Mouse (Mus musculus) intestine, postnatal 0 days (tissue): Measurements from ENCODE around the gene Arhgef15. TPM values are rescaled to one million over a fixed set of nuclear protein-coding genes. Genes with fewer than 3 reads are reported as not detected.

Experiments used
- ATAC-seq: fragments of 200-750 bp; cut with Nextera tagmentation; 2 replicates; pipeline ENCODE4 v1.8.0; 2017; ENCODE audit warnings: mild to moderate bottlenecking, moderate TSS enrichment, moderate library complexity
- H3K27ac ChIP-seq: fragments of 300-500 bp; sonication (generic); 2 replicates; pipeline ENCODE4 v1.5.1; 2014; ENCODE audit warnings: mild to moderate bottlenecking, low read depth, low read length, moderate library complexity
- H3K27me3 ChIP-seq: fragments of 300-500 bp; sonication (generic); replicated peaks from 2 replicates; pipeline ENCODE4 v1.6.1; 2014; ENCODE audit warnings: low read length, mixed read lengths; ENCODE audit not compliant: control insufficient read depth, insufficient read depth
- H3K36me3 ChIP-seq: fragments of 300-500 bp; sonication (generic); 2 replicates; pipeline ENCODE4 v1.6.1; 2014; ENCODE audit warnings: mild to moderate bottlenecking, moderate library complexity; ENCODE audit not compliant: control insufficient read depth, insufficient read depth
- H3K4me1 ChIP-seq: fragments of 300-500 bp; sonication (generic); replicated peaks from 2 replicates; pipeline ENCODE4 v1.6.1; 2014; ENCODE audit warnings: antibody characterized with exemption, low read length, mixed read lengths; ENCODE audit not compliant: control insufficient read depth, insufficient read depth
- H3K4me2 ChIP-seq: fragments of 300-500 bp; sonication (generic); replicated peaks from 2 replicates; pipeline ENCODE4 v1.6.1; 2014; ENCODE audit warnings: low read depth, mild to moderate bottlenecking, moderate library complexity
- H3K4me3 ChIP-seq: fragments of 300-500 bp; sonication (generic); 2 replicates; pipeline ENCODE4 v1.5.1; 2014; ENCODE audit warnings: low read depth, low read length
- H3K9ac ChIP-seq: fragments of 300-500 bp; sonication (generic); 2 replicates; pipeline ENCODE4 v1.6.1; 2014; ENCODE audit warnings: mild to moderate bottlenecking, low read depth, low read length
- H3K9me3 ChIP-seq: fragments of 300-500 bp; sonication (generic); 2 replicates; pipeline ENCODE4 v1.6.1; 2016; ENCODE audit warnings: mixed run types; ENCODE audit not compliant: control insufficient read depth
- CTCF ChIP-seq: sonication (generic); IDR thresholded peaks from 2 replicates; pipeline ENCODE4 v1.5.1; 2016; ENCODE audit warnings: low read depth, mild to moderate bottlenecking, control low read depth, antibody characterized with exemption, moderate library complexity
- WGBS: fragments of 180-500 bp; shearing (Covaris S2); extraction: QIAGEN DNeasy Blood & Tissue Kit; methylation state at CpG from one replicate; pipeline ENCODE4 v1.1.7; 2014; 5-methylcytosine and 5-hydroxymethylcytosine counted together
- polyA plus RNA-seq: library from polyadenylated mRNA; unstranded; fragments of >200 nt; fragmentation: Nextera tagmentation; extraction: Ambion mirVana; gene quantifications from 2 replicates; pipeline ENCODE4 v1.2.1, GENCODE M21; 2015

The Arhgef15 gene
- polyA plus RNA-seq, 1 experiment from 2014 or later: 2.6 TPM

GRCm38 (mm10) chr11:68906461-68906790 lies 50.9 kb downstream of the Arhgef15 start:
- 60% methylated on average over 4 of the region's 4 CpGs for WGBS

GRCm38 (mm10) chr11:68905665-68906460 lies 51.4 kb downstream of the Arhgef15 start:
- H3K4me1 ChIP-seq: 0 out of 2 replicates have a peak, but pooled peaks cover 2% of the 10 kb centered on the region
- H3K27me3 ChIP-seq: no peaks in the 10 kb centered on the region
- H3K4me2 ChIP-seq: no peak overlapping the region
- no peak overlapping the region for H3K4me3 ChIP-seq
- 89% methylated on average over 9 of the region's 9 CpGs for WGBS
- no peaks in the 10 kb centered on the region for H3K9me3 ChIP-seq
- no peak overlapping the region for H3K9ac ChIP-seq
- peaks cover 34% of the 10 kb centered on the region for H3K36me3 ChIP-seq
- ATAC-seq: no peak
- no peak for TF ChIP-seq CTCF
- H3K27ac ChIP-seq: peak overlapping the region; percentile 21; the same call in 1 of the 2 replicates

More at GRCm38 (mm10) chr11:68906461-68906790, 50.9 kb downstream of the Arhgef15 start:
- no peaks in the 10 kb centered on the region for H3K27me3 ChIP-seq
- no peak overlapping the region for H3K9ac ChIP-seq
- H3K4me2 ChIP-seq: no peak overlapping the region
- TF ChIP-seq CTCF: no peak
- 0 out of 2 replicates have a peak overlapping the region, but pooled peaks have one; percentile 21 for H3K27ac ChIP-seq
- H3K4me1 ChIP-seq: no peaks in the 10 kb centered on the region
- peaks cover 34% of the 10 kb centered on the region for H3K36me3 ChIP-seq
- ATAC-seq: no peak
- no peak overlapping the region for H3K4me3 ChIP-seq
- no peaks in the 10 kb centered on the region for H3K9me3 ChIP-seq

- H3K4me2 ChIP-seq: no peak overlapping the region
- H3K9me3 ChIP-seq: no peaks in the 10 kb centered on the region
- H3K9ac ChIP-seq: no peak overlapping the region
- peaks cover 34% of the 10 kb centered on the region for H3K36me3 ChIP-seq
- H3K4me1 ChIP-seq: 0 out of 2 replicates have a peak, but pooled peaks cover 3% of the 10 kb centered on the region
- 84% methylated on average over 3 of the region's 3 CpGs for WGBS
- no peak overlapping the region for H3K4me3 ChIP-seq
- H3K27ac ChIP-seq: no peak overlapping the region
- TF ChIP-seq CTCF: no peak
- no peak for ATAC-seq
- no peaks in the 10 kb centered on the region for H3K27me3 ChIP-seq
Observed at GRCm38 (mm10) chr11:68905138-68905531, 52.1 kb downstream of the Arhgef15 start.

- H3K4me3 ChIP-seq: no peak overlapping the region
- no peaks in the 10 kb centered on the region for H3K27me3 ChIP-seq
- H3K4me2 ChIP-seq: no peak overlapping the region
- H3K27ac ChIP-seq: no peak overlapping the region
- H3K4me1 ChIP-seq: 0 out of 2 replicates have a peak, but pooled peaks cover 3% of the 10 kb centered on the region
- TF ChIP-seq CTCF: peak; percentile 79
- ATAC-seq: no peak
- WGBS: 77% methylated on average over 8 of the region's 8 CpGs
- H3K36me3 ChIP-seq: peaks cover 34% of the 10 kb centered on the region
- no peak overlapping the region for H3K9ac ChIP-seq
- no peaks in the 10 kb centered on the region for H3K9me3 ChIP-seq
Observed at GRCm38 (mm10) chr11:68904375-68905137, 52.7 kb downstream of the Arhgef15 start.

- H3K4me1 ChIP-seq: 0 out of 2 replicates have a peak, but pooled peaks cover 3% of the 10 kb centered on the region
- H3K4me3 ChIP-seq: no peak overlapping the region
- H3K36me3 ChIP-seq: peaks cover 34% of the 10 kb centered on the region
- no peak overlapping the region for H3K4me2 ChIP-seq
- H3K27ac ChIP-seq: 0 out of 2 replicates have a peak overlapping the region, but pooled peaks have one; percentile 21
- TF ChIP-seq CTCF: no peak
- ATAC-seq: no peak
- H3K9ac ChIP-seq: no peak overlapping the region
- no peaks in the 10 kb centered on the region for H3K27me3 ChIP-seq
- no peaks in the 10 kb centered on the region for H3K9me3 ChIP-seq
- WGBS: 87% methylated on average over 2 of the region's 2 CpGs
Observed at GRCm38 (mm10) chr11:68903775-68904174, 53.5 kb downstream of the Arhgef15 start.

GRCm38 (mm10) chr11:68902823-68903222 lies 54.5 kb downstream of the Arhgef15 start:
- 73% methylated on average over 5 of the region's 5 CpGs for WGBS
- Histone ChIP-seq H3K4me1 (0 out of 2 replicates have a peak, but pooled peaks cover 3% of the 10 kb centered on the region), H3K27me3 (no peaks in the 10 kb centered on the region), H3K4me2 (peak overlapping the region; percentile 77), H3K27ac (no peak overlapping the region), H3K4me3 (0 out of 2 replicates have a peak overlapping the region, but pooled peaks have one; percentile 74), H3K36me3 (peaks cover 34% of the 10 kb centered on the region), H3K9me3 (no peaks in the 10 kb centered on the region), H3K9ac (peak overlapping the region; percentile 94; the same call in 1 of the 2 replicates)
- no peak for ATAC-seq
- no peak for TF ChIP-seq CTCF
